Mouse (Mus musculus) T-helper 17 cell (primary cell): ENCODE data around the gene 4930432M17Rik.

ENCODE experiments used
- in situ Hi-C, 2 experiments: fragments of 300-600 bp; cut with MboI, MseI; formaldehyde crosslinking; loops; 1 replicate in 1 of 2; 2 replicates in 1 of 2; pipeline ENCODE4 v1.15.1; 2025; ENCODE audit warnings: high pct_unique_total_duplicates in 2 of 2

The 4930432M17Rik gene

DNA sequence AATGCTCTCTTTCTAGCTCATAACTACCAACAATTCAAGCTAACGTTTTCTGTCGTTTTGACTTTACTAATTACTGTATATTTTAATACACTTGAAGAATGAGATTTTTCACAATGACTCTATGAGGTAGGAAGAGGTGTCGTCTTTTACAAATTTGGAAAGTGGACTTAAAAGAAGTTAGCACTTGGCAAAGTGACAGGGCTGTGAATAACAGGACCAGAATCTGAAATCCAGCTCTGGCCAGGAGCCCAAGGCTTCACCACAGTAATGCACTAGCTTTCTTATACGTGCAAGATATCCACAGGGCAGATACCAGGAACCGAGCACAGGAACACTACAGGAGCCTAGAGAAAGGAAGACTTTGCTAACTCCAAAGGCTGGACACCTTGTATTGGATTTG, 35.5 kb downstream of the 4930432M17Rik start:
- in situ Hi-C loops, result no loop called here

DNA sequence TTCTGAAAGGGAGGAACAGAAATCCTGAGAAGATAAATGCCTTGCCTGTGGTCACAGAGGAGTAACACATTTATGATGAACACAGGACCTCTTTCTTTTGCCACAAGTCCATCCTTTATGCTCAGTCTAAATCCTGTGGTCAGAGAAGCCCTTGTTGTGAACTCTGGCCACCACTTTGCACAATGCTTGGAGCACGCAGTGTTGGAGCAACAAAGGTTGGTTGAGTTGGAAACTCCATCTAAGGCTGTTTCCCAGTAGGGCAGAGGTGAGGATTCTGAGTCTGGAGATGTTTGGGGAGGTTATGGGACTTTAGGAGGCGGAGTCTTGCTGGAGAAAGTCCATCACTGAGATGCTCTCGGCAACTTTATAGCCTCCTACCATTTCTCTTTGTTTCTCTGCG, 36.5 kb downstream of the 4930432M17Rik start:
- in situ Hi-C loops, result no loop called here

DNA sequence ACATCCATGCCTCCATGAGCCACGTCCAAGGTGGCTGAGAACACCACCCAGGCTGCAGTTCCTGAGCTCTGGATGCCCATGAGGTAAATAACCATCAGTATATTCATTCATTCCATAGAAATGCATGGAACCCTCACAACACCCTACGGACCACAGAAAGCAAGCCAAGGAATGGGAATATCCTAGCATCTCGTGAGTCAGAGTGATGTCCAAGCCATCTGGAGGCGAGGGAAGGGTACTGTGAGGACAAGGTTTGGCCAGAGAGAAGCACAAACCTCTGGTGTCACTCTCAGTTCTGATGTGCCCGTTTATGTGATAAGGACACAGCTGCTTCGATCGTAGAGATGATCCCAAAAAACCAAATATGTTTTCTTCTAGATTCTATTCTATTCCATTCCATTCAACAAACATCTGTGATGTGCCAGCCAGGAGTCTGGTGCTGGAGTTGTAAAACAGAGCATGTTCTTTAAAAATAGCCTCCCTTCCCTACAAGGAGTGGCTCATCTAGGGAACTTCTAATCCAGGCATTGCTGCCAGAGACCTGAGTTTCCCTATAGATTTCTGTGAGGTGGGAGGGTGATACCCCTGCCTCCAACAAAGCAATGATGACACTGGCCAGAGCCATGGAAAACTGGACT, 40.5 kb downstream of the 4930432M17Rik start:
- in situ Hi-C loops, result loop anchor here in 1 of 2 experiments (10.0 kb wide), 1 partner anchor 1214 kb away; the partner anchor contains the start of gene 1810037I17Rik

DNA sequence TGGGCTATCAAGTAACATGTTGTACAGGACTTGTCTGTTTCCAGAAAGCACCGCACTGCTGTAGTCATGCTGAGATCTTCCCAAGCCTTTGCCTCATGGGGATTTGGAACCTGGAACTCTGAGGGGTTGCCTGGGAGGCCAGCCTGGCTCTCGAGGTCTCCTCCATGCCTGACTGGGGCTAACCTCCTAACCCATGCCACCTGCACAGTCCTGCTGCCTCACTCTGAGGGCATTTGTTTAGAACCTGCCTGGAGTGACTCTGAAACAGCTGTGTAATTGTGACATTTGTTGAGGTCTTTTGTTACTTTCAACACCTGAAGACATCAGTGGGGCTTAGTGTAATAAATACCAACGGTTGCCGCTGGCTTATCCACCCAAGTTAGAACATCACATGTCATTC, 41.7 kb downstream of the 4930432M17Rik start:
- in situ Hi-C loops, result loop anchor here in 1 of 2 experiments (10.0 kb wide), 1 partner anchor 1213 kb away; the partner anchor contains the start of gene 1810037I17Rik

DNA sequence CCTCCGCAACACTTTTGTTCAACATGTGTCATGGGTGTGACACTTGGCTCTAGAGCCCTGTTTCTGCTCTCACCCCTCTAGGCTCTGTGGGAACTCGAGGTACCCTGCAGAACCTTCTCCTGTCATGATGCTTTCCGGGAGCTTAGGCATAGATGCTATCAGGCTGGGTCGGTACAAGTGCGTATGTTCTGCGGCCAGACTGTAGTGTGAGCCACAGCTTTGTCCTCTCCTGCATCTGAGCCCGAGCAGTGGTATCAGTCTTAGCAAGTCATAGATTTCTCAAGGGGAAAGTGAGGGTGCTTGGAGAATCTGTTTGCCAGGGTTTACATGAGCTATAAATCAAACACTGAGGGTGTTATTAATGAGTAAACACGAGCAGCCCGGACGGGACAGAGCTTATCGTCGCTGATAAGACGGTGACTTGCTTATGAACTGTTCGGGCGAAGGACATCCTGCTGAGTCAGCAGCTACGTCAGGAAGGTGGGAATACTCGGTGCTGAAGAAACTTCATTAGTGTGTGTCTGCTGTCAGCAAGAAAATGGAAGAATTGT, 42.7 kb downstream of the 4930432M17Rik start:
- in situ Hi-C loops, result loop anchor here in 1 of 2 experiments (10.0 kb wide), 1 partner anchor 1212 kb away; the partner anchor contains the start of gene 1810037I17Rik

DNA sequence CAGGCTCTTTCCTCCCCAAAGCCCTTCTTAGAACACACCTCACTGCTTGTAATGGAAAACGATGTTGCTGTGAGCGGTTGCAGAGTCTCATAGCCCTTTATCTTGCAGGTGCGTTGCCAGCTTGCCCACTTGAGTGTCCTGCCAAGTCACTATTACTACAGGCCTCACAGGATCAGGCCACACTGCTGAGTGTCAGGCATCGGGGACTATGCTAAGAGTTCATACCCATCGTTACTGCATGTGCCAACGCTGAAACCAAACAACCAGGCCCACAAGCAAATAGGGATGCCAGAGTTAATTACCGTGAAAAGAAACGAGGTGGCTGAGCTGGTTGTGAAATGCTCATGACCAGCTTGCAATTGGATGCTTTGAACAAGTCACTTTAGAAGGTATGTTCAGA, 43.3 kb downstream of the 4930432M17Rik start:
- in situ Hi-C loops, result loop anchor here in 1 of 2 experiments (10.0 kb wide), 1 partner anchor 1211 kb away; the partner anchor contains the start of gene 1810037I17Rik

DNA sequence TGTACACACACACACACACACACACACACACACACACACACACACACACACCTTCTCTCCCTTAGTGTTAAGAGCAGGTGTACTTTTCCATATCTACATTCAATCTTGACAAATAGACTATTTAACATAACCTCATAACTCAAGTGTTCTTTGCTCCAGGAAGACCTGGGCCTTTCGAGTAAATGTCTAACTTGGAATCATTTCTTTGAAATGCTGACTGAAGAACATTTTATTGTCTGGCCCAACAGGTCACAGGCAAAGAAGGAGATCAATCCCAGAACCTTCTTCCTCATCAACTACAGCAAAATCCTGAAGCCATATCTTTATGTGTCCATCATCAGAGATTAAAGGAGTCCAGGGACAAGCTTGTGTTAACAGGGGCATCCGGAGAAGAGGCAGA, 43.9 kb downstream of the 4930432M17Rik start:
- in situ Hi-C loops, result loop anchor here in 1 of 2 experiments (10.0 kb wide), 1 partner anchor 1210 kb away; the partner anchor contains the start of gene 1810037I17Rik

DNA sequence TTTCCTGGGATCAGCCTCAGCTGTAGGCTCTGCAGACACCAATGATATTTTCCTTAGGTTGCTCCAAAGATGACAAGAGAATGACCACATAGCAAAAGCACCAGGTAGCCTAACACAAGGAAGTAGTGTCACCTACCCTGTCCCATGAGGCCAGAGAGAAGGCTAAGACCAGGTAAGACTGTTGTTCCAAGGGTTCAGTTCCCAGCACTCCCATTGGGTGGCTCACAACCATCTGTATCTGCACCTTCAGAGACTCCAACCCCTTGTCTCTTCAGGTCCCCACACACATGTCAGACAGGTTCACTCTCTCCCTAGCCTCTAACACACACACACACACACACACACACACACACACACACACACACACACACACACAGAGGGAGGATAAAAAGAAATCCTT, 44.8 kb downstream of the 4930432M17Rik start:
- in situ Hi-C loops, result loop anchor here in 1 of 2 experiments (10.0 kb wide), 1 partner anchor 1209 kb away; the partner anchor contains the start of gene 1810037I17Rik

DNA sequence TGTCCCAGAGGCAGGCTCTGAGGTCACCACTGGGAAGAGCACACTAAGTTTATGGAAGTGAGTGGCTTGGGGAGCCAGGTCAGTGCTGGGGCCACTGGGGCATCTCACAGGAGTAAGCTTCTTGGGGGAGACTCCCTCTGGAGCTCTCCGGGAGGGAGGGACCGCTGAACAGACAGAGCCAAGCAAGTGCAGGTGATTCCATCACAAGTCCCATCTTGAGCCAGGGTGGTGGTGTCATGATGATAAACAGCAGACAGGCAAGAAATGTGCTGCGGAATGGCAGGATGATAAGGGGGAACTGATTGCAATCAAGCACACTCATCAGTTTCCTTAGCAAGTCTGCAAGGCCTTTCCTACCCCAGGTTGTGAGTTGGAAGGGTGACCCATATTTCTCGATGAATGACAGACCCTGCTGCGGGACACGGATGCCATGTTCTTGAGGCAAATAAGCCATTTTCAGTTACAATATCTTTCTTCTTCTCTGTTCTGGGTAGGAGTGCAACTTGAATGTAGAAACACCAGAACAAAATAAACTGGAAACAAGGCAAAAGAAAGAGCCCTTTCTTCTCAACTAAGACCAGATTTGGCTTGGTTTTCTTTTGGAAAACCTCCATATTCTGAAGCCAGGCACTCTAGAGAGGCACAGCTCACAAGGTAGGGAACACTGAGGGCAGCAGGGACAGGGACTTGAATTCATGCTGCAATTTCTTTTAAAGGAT, 45.3 kb downstream of the 4930432M17Rik start:
- in situ Hi-C loops, result loop anchor here in 1 of 2 experiments (10.0 kb wide), 1 partner anchor 1209 kb away; the partner anchor contains the start of gene 1810037I17Rik

DNA sequence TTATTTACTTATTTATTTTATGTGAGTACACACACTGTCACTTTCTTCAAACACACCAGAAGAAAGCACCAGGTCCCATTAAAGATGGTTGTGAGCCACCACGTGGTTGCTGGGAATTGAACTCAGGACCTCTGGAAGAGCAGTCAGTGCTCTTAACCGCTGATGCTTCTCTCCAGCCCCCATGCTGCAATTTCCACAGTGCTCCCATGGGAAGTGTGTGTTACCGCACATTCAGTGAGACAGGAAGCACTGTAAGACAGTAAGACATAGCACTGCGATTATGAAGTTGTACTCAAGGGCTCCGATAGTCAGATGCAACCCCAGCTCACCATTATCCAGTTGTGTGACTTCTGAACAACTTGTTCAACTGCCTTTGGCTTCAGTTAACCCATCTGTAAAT, 45.9 kb downstream of the 4930432M17Rik start:
- in situ Hi-C loops, result loop anchor here in 1 of 2 experiments (10.0 kb wide), 1 partner anchor 1208 kb away; the partner anchor contains the start of gene 1810037I17Rik

DNA sequence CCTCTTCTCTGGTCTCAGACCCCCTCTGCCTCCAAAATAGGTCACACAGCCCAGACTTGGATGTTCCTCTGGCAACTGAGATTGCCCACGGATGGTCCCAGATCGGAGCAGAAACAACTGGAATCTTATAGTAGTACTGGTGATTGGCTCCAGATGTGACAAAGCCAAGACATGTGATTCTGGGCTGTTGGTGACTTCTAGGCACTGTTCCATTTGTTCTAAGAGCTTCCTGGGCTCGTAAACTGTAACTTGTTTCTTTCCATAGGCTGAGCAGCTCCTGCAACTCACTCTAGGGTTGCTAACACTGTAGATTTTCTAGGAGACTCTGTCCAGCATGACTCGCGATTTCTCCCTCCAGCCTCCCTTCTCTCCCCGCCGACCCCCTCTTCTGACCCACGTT, 48.1 kb downstream of the 4930432M17Rik start:
- in situ Hi-C loops, result loop anchor here in 1 of 2 experiments (10.0 kb wide), 1 partner anchor 1206 kb away; the partner anchor contains the start of gene 1810037I17Rik

DNA sequence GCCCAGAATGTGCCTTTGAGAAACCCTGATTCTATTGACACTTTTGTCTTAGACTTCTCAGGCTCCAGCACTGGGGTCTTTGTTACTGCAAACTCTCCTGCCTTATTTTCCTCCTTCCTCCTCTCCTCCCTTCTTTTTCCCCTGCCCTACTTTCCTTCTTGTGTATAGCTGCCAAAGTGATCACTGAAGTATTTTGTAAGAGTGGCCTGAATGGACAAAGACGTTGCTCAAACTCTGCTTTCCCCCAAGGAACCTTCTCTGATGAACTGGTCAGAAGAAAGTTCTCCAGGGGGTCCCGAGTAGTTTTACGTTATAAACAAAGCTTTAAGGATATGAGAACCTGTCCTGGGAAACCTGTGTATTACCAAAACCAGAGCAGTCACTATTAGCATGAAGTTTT, 49.1 kb downstream of the 4930432M17Rik start:
- in situ Hi-C loops, result loop anchor here in 1 of 2 experiments (5.0 to 10.0 kb wide), 2 partner anchors 32 to 1205 kb away; partner anchors contain the start of gene 1810037I17Rik

DNA sequence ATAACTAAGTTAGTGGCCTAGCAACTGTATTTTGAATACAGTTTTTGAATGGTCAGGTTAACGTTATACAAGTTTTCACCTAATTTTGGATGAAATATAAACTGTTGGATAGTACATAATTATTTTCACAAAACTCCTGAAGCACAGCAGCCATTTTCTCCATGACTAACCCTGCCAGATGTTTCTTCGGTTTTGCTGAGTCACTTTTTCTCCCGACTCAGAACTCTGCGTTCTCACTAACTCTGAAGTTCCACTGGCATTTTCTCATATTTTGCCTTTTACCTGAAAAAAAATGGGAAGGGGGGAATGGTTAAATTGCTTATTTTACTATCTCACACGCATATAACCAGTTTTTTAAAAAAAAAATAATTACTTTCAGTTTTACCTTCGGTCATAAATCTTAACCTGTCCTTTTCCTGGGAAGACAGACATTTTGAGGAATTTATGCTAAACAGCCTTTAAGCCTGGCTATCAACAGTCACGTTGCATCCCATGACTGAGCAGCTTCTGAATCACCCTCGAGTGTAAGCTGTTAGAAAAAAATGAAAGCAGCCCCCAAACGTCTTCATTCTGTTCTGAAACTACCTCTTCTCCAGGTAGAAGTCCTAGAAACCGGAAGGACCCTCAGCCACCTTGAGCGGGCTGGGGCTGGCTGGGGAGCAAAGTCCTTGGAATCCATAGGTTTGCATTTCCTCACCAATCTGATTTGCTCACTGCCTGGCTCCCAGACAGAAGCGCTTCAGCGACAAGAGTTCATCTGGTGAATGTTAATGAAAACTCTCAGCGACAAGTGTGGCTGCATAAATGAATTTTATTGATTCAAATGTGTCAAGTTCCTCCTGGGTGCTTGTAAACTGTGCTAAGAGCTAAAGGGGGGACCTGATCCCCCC, 50.5 kb downstream of the 4930432M17Rik start:
- in situ Hi-C loops, result loop anchor here in 1 of 2 experiments (5.0 kb wide), 1 partner anchor 34 kb away; no protein-coding TSS in a partner anchor

DNA sequence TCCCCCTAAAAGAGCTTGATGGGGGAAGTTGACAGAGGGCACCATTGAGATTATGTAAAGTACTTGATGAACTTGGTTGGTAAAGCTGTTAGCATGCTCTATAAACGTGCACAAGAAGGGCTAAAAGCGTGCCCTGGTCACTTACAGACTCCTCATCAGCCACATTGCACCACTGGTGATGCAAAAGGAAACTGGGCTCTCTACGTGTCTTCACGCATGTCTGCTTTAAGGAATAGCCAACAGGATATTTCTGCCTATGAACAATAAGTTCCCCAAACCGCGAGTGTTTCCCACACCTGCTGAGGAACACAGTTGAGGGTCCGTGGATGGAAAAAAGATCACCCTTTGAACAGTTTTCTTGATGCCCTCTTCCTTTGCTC, 51.1 kb downstream of the 4930432M17Rik start:
- in situ Hi-C loops, result loop anchor here in 1 of 2 experiments (5.0 kb wide), 1 partner anchor 34 kb away; no protein-coding TSS in a partner anchor

DNA sequence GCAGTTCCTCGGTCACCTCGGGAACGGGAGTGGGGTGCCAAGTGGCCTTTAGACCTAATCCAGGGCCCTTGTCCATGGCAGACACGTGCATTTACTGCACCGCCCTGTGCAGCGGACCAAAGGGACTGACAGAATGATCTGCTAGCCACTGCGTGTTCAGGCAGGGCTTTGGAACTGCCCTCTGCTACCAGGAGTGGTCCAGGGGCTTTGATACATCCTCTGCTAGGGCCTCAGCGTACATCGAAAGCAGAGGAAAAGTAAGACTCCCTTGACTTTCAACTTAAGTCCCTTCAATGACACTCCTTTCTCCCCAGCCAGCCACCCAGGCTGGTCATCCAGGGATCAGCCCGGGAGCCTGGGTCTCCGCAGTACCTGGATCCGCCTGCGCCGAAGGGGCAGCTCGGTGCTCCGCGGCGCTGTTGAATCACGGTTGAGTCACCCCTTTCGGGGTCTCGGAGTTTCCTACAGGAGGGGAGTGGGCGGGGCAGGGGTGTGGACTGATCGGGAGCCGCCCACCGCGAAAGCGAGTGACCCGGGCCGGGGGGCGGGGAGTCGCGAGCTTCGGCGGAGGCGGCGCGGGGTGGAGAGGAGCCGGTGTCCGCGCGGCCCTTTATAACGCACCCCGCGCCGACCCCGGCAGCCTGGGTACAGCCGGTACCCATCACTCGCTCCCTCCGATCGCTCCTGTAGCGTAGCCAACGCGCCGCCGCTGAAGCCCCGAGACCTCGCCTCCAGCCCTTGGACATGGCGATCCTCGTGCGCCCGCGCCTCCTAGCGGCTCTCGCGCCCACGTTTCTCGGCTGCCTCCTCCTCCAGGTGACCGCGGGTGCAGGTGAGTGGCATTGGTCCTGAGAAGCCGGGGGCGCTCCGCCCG, 52.6 kb downstream of the 4930432M17Rik start, which contains the start of gene F3:
F3 (plus strand) TSS at position 567 of the 874 bp plus-strand sequence.
- in situ Hi-C loops, result loop anchor here in 1 of 2 experiments (5.0 kb wide), 1 partner anchor 36 kb away; no protein-coding TSS in a partner anchor

DNA sequence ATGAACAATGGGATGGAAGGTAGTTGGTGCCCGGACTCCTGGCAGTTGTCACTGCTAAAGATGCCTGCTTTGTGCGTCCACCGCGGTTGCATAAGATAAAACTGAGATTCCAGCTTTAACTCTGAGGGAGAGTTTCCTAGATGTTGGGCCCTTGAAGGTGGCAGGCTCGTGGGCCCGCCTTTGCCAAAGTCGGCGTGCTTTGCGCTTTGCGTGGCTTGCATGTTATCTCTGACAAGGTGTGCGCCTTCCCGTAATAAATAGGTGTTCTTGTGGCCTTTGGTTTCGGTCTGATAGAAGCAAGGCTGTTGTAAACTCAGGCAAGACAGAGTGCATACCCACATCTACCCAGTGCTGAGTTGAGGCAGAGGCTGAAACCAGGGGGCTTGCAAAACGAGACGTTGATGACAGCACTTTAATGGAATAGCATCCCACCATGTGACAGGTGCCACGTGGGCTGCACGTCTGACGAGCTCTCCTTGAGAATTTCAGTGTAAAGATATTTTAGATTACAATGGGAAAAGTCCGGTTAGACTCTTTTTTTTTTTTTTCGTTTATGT, 53.5 kb downstream of the 4930432M17Rik start:
- in situ Hi-C loops, result loop anchor here in 1 of 2 experiments (5.0 kb wide), 1 partner anchor 37 kb away; no protein-coding TSS in a partner anchor

DNA sequence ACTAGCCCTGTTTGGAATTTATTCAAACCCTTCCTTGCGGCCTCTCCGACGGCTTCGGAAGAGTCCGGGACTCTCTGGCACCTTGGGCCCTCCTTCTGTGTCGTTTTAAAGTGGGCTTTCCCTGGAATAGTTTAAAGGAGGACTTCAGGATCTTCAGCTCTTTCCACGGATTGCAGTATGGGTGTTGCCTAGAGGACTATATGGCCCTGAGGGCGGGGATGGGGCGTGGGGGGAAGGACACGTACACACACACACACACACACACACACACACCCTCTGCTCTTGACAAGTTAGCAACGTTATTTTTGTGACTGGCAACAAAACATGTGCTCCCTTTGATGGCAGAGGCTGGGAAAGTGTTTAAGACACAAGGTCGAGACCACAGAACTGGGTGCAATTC, 54.0 kb downstream of the 4930432M17Rik start:
- in situ Hi-C loops, result loop anchor here in 1 of 2 experiments (5.0 kb wide), 1 partner anchor 37 kb away; no protein-coding TSS in a partner anchor

DNA sequence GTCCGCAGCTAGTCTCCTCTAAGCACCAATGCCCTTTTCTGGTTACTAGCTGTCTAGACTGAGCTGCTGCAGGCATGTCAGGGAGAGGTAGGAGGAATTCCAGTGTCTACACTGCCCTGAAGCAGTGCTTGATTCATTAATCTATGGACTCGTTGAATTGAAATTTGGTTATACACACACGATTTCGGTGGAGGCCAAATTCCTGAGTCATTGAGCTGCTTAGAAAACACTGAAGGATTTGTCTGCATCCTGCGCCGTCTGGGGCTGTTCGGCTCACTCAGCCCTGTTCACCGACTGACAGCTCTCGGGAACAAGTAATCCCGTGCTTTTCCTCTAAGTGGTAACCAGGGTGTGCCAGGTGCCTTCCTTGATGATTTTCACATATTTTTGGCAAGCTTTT, 55.1 kb downstream of the 4930432M17Rik start:
- in situ Hi-C loops, result loop anchor here (5.0 to 25.0 kb wide), 4 partner anchors 173 to 563 kb away; partner anchors contain the start of gene Rwdd3 (in 1 of the 2)

DNA sequence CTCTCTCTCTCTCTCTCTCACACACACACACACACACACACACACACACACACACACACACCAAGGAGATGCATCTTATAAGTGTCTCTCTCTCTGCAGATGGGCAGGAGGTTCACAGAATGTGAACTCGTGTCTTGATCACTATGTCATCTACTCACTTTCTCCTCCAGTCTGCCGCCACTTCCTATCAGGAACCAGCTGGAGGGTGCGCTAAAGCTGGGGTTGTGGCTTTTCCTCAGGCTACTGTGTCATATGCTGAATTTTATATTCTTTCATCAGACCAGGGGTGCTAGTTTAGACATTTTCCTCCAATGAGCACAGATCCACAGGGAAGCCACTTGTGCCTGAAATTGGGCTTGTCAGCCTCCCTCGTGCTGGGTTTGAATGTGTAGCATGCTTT, 59.1 kb downstream of the 4930432M17Rik start:
- in situ Hi-C loops, result loop anchor here (5.0 to 25.0 kb wide), 4 partner anchors 177 to 567 kb away; partner anchors contain the start of gene Rwdd3 (in 1 of the 2)
